Mouse (Mus musculus) retina, postnatal 1 day (tissue): ENCODE results near the gene Stpg1.

Experiments used
- DNase-seq: peaks from one replicate; pipeline ENCODE4 v3.0.0-alpha.2; 2012

Stpg1 gene

GRCm38 (mm10) chr4:135494521-135495396 lies at the start of gene Stpg1, which contains the start of gene Nipal3:
TSS of gene Stpg1 (plus strand) at chr4:135494790.
TSS of gene Nipal3 (minus strand) at chr4:135495038.
- peak; percentile 95 for DNase-seq

- peak; percentile 24 for DNase-seq
These were observed 43.1 kb upstream of the Stpg1 start for GRCm38 (mm10) chr4:135451360-135452015.

GRCm38 (mm10) chr4:135453164-135453563 lies 41.4 kb upstream of the Stpg1 start:
- DNase-seq = no peak

GRCm38 (mm10) chr4:135453572-135453971 lies 41.0 kb upstream of the Stpg1 start:
- DNase-seq = no peak

- DNase-seq = no peak
These were observed 31.2 kb upstream of the Stpg1 start for GRCm38 (mm10) chr4:135463406-135463805.

- DNase-seq = no peak
These were observed 16.7 kb upstream of the Stpg1 start for GRCm38 (mm10) chr4:135477851-135478250.

- DNase-seq = no peak
These were observed 14.2 kb upstream of the Stpg1 start for GRCm38 (mm10) chr4:135480370-135480769.

GRCm38 (mm10) chr4:135485086-135485485 lies 9.5 kb upstream of the Stpg1 start:
- no peak for DNase-seq

GRCm38 (mm10) chr4:135486352-135486751 lies 8.2 kb upstream of the Stpg1 start:
- DNase-seq = no peak

- DNase-seq = no peak
These were observed 5.3 kb upstream of the Stpg1 start for GRCm38 (mm10) chr4:135489256-135489655.

- DNase-seq = no peak
These were observed 1.3 kb upstream of the Stpg1 start for GRCm38 (mm10) chr4:135493271-135493670.

GRCm38 (mm10) chr4:135493691-135494520 lies 684 bp upstream of the Stpg1 start:
- peak; percentile 83 for DNase-seq

GRCm38 (mm10) chr4:135495397-135495791 lies 804 bp downstream of the Stpg1 start:
- peak; percentile 20 for DNase-seq

- DNase-seq = peak; percentile 82
These were observed 1.2 kb downstream of the Stpg1 start for GRCm38 (mm10) chr4:135495810-135496209.

GRCm38 (mm10) chr4:135498136-135498535 lies 3.5 kb downstream of the Stpg1 start:
- DNase-seq = no peak

GRCm38 (mm10) chr4:135499831-135500230 lies 5.2 kb downstream of the Stpg1 start:
- no peak for DNase-seq

GRCm38 (mm10) chr4:135501587-135501986 lies 7.0 kb downstream of the Stpg1 start:
- no peak for DNase-seq

GRCm38 (mm10) chr4:135505794-135506193 lies 11.2 kb downstream of the Stpg1 start:
- DNase-seq = no peak

GRCm38 (mm10) chr4:135507547-135508350 lies 13.2 kb downstream of the Stpg1 start:
- peak; percentile 70 for DNase-seq

- peak; percentile 89 for DNase-seq
These were observed 13.9 kb downstream of the Stpg1 start for GRCm38 (mm10) chr4:135508419-135509039.

- DNase-seq = no peak
These were observed 14.9 kb downstream of the Stpg1 start for GRCm38 (mm10) chr4:135509515-135509914.

GRCm38 (mm10) chr4:135513865-135514264 lies 19.3 kb downstream of the Stpg1 start:
- no peak for DNase-seq
